Mouse (Mus musculus) embryonic facial prominence, embryonic 11.5 days (tissue): ENCODE measurements around the gene Fam104a. TPM values are rescaled to one million over a fixed set of nuclear protein-coding genes. Genes with fewer than 3 reads are reported as not detected.

ENCODE experiments used
- ATAC-seq: fragments of 200-750 bp; cut with Nextera tagmentation; replicated peaks from 2 replicates; pipeline ENCODE4 v1.8.0; 2017; ENCODE audit warnings: low read depth; ENCODE audit not compliant: insufficient number of reproducible peaks, low FRiP score, low TSS enrichment
- DNase-seq: peaks from one replicate; pipeline ENCODE4 v3.0.0-alpha.2; 2015; ENCODE audit warnings: low spot score
- H3K27ac ChIP-seq: fragments of 300-500 bp; sonication (generic); replicated peaks from 2 replicates; pipeline ENCODE4 v1.5.1; 2014; ENCODE audit warnings: mild to moderate bottlenecking, low read depth, low read length, control low read depth
- H3K27me3 ChIP-seq: fragments of 300-500 bp; sonication (generic); 2 replicates; pipeline ENCODE4 v1.6.1; 2014; ENCODE audit warnings: mild to moderate bottlenecking, low read length, moderate library complexity, mixed read lengths; ENCODE audit not compliant: control insufficient read depth, insufficient read depth
- H3K36me3 ChIP-seq: fragments of 300-500 bp; sonication (generic); replicated peaks from 2 replicates; pipeline ENCODE4 v1.6.1; 2014; ENCODE audit warnings: low read depth, mild to moderate bottlenecking, low read length, moderate library complexity, mixed read lengths; ENCODE audit not compliant: control insufficient read depth, insufficient read depth
- H3K4me1 ChIP-seq: fragments of 300-500 bp; sonication (generic); 2 replicates; pipeline ENCODE4 v1.6.1; 2014; ENCODE audit warnings: low read length, mixed read lengths; ENCODE audit not compliant: control insufficient read depth, insufficient read depth
- H3K4me2 ChIP-seq: fragments of 300-500 bp; sonication (generic); 2 replicates; pipeline ENCODE4 v1.6.1; 2014; ENCODE audit warnings: low read depth, mild to moderate bottlenecking, control low read depth, low read length, moderate library complexity
- H3K4me3 ChIP-seq: fragments of 300-500 bp; sonication (generic); 2 replicates; pipeline ENCODE4 v1.5.1; 2014; ENCODE audit warnings: low read depth, low read length, control low read depth
- H3K9ac ChIP-seq: fragments of 300-500 bp; sonication (generic); replicated peaks from 2 replicates; pipeline ENCODE4 v1.6.1; 2014; ENCODE audit warnings: mild to moderate bottlenecking, control low read depth, low read length
- H3K9me3 ChIP-seq: fragments of 300-500 bp; sonication (generic); replicated peaks from 2 replicates; pipeline ENCODE4 v1.6.1; 2016; ENCODE audit warnings: mild to moderate bottlenecking, low read length, inconsistent platforms, mixed read lengths; ENCODE audit not compliant: control insufficient read depth
- WGBS: fragments of 180-500 bp; shearing (Covaris S2); extraction: QIAGEN DNeasy Blood & Tissue Kit; methylation state at CpG from one replicate; pipeline ENCODE4 v1.1.7; 2014; 5-methylcytosine and 5-hydroxymethylcytosine counted together
- polyA plus RNA-seq: library from polyadenylated mRNA; unstranded; fragments of >200 nt; fragmentation: Nextera tagmentation; extraction: Ambion mirVana; gene quantifications from 2 replicates; pipeline ENCODE4 v1.2.1, GENCODE M21; 2014

The Fam104a gene
- 51.2 and 52.0 TPM in 2 replicates for polyA plus RNA-seq

DNA sequence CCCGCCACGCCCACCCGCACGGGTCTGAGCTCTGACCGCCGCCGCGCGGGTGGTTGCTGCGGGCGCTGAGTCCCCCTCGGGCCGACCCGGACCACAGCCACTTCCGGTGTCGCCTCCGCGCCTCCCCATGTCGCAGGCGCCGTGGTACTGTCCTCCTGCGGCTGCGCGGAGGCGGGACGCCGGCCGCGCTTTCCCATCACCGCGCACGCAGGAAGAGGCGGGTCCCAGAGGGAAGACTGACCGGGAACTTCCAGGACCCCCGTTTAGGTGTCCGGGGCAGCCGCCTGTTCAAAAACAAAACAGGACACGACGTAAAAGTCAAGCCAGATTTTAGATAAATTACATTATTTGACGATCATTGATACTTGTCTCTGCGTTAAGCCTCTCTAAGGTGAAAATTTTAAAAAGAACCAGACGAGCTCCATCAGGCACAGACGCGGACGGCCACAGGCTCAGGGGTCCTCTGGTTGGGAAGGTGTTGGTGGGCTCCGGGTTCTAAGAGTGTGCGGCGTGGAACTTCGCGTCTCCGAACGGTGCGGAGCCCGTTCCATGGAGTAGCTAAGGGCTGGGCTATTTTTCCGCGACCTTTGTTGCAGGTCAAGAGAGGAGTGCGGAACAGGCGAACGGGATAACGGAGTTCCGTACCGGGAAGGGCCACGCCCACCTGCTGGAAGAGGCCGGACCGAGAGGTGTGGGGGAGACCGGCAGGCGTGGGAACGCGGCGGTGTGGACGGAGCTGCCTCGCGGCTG, at the start of gene Fam104a, which contains the start of gene D11Wsu47e:
Fam104a (minus strand) TSS at position 199 of the 750 bp plus-strand sequence.
D11Wsu47e (plus strand) TSS at position 456 of the 750 bp plus-strand sequence.
- H3K4me1 ChIP-seq: peaks cover 3% of the 10 kb centered on the region
- peak; percentile 89 for ATAC-seq
- under 1% methylated on average over 72 of the region's 73 CpGs for WGBS

DNA sequence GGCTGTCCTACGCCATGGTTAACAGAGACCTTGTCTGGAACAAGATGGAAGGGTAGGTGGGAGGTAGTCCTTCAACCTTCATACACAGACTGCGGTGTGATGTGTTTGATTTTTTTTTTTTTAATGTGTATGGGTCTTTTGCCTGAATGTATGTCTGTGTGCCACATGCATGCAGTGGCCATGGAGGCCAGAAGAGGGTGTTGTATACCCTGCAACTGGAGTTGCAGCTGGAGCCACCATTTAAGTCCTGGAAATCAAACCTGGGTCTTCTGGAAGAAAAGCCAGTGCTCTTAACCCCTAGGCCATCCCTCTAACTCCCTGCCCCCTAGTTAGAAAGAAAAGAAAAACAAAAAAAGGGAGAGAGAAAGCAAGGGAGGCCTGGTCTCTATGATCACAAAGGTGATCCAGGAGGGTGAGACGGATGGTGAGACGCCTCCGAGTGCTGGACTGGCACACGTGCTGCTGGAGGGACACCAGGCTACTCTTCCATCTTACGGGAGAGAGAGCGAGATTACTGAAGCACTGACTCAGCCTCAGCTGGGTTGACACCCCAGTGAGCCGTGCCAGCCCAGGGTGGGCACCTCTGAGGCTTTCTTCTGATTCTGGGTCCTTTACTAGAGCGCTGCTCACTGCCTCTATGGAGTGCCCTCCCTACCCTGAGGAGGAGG, 48.1 kb upstream of the Fam104a start:
- Histone ChIP-seq H3K36me3 (peaks cover 19% of the 10 kb centered on the region), H3K4me1 (peaks cover 22% of the 10 kb centered on the region), H3K4me2 (no peak overlapping the region), H3K9me3 (no peaks in the 10 kb centered on the region), H3K27me3 (no peaks in the 10 kb centered on the region), H3K27ac (no peak overlapping the region), H3K4me3 (no peak overlapping the region), H3K9ac (no peak overlapping the region)
- DNase-seq: no peak
- WGBS: 88% methylated on average over 10 of the region's 10 CpGs
- ATAC-seq: no peak

More for the DNA sequence above, at the start of gene Fam104a, which contains the start of gene D11Wsu47e:
- peak within 1 kb of the TSS; percentile 93 for H3K27ac ChIP-seq
- H3K9ac ChIP-seq: peak within 1 kb of the TSS; percentile 88
- H3K4me3 ChIP-seq: peak within 1 kb of the TSS; percentile 89
- H3K27me3 ChIP-seq: no peaks in the 10 kb centered on the region
- no peaks in the 10 kb centered on the region for H3K9me3 ChIP-seq
- peak within 1 kb of the TSS; percentile 58 for H3K4me2 ChIP-seq
- peaks cover 4% of the 10 kb centered on the region for H3K36me3 ChIP-seq
- DNase-seq: peak; percentile 95

DNA sequence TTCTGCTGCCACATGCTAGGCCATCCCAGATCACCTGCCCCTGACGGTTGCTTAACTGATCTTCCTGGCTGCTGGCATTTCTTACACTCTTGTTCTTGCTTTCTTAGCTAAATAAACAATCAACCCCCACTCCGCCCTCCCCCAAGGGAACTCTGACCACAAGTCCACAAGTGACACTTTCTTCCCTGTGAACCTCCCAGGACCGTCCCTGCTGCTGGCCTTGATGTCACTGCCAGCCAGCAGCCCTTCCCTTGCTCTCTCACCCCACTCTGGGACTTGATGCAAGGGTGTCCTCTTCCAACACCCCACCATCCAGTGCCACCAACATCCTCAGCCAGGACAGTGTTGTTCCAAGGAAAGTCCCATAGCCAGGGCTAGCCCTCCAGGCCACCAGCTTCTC, 46.9 kb upstream of the Fam104a start:
- no peaks in the 10 kb centered on the region for H3K9me3 ChIP-seq
- DNase-seq: no peak
- 59% methylated on average over 3 of the region's 3 CpGs for WGBS
- no peak overlapping the region for H3K4me2 ChIP-seq
- peaks cover 26% of the 10 kb centered on the region for H3K4me1 ChIP-seq
- no peak overlapping the region for H3K9ac ChIP-seq
- H3K36me3 ChIP-seq: peaks cover 19% of the 10 kb centered on the region
- no peak overlapping the region for H3K4me3 ChIP-seq
- no peaks in the 10 kb centered on the region for H3K27me3 ChIP-seq
- H3K27ac ChIP-seq: no peak overlapping the region
- no peak for ATAC-seq

DNA sequence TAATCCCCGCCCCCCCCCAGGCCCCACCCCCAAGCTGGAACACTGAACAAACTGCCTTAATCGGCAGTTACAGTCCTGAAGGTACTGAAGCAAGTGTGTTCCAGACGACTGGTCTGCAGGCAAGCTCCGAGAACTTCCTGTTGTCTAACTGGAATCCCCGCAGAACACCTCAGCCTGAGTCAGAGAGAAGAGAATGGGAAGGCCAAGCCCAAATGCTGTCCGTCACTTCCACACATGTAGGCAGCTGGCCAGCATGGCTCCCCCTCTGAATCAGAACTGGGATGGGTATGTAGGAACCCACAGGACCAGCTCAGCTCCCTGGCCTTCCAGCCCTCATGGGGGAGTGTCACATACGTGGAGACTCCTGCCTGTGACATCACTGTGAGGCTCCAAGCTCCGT, 46.0 kb upstream of the Fam104a start:
- Histone ChIP-seq H3K4me1 (peaks cover 19% of the 10 kb centered on the region), H3K36me3 (peaks cover 19% of the 10 kb centered on the region), H3K4me2 (no peak overlapping the region), H3K9me3 (no peaks in the 10 kb centered on the region), H3K9ac (no peak overlapping the region), H3K27me3 (no peaks in the 10 kb centered on the region), H3K27ac (no peak overlapping the region), H3K4me3 (no peak overlapping the region)
- ATAC-seq: no peak
- 42% methylated on average over 8 of the region's 8 CpGs for WGBS
- DNase-seq: no peak

DNA sequence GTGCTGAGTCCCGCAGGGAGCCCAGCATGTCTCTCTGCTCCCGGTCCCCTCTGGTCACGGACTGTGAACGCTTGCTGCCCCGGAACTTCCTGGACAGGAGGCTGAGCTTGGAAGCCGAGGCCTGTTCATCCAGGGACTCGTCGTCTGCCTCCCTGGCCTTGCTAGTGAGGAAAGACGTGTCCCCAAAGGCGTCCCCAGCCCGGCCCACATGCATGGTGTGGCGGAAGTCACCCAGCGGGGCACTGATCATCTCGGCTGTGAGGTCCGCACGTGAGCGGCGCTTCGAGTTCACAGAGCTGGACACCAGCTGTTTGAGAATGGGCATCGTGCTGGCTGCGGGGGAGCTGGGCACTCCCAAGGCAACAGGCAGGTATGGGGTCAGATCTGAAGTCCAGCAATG, 45.3 kb upstream of the Fam104a start:
- Histone ChIP-seq H3K36me3 (peaks cover 19% of the 10 kb centered on the region), H3K9ac (no peak overlapping the region), H3K4me2 (no peak overlapping the region), H3K27ac (no peak overlapping the region), H3K9me3 (no peaks in the 10 kb centered on the region), H3K4me3 (no peak overlapping the region), H3K27me3 (no peaks in the 10 kb centered on the region), H3K4me1 (peaks cover 19% of the 10 kb centered on the region)
- no peak for DNase-seq
- no peak for ATAC-seq
- 77% methylated on average over 21 of the region's 21 CpGs for WGBS

DNA sequence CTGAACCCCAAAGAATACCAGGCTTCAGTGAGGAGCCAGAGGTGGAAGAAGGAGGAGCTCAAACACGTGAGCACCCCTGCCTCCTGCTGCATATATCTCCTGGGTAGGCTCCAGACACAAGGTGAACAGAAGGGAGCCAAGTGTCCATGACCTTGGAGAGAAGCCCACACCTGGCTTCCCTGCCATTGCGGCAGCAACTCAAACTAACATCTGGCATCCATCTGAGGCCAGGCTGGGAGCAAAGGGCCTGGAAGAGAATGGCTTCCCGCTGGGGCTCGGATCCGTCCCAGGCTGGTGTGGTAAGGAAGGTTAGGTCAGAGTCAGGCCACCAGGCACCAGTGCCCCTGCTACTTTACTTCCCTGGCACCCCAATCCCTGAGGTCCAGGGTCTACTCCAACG, 44.0 kb upstream of the Fam104a start:
- no peak for ATAC-seq
- H3K4me2 ChIP-seq: no peak overlapping the region
- no peak overlapping the region for H3K9ac ChIP-seq
- H3K9me3 ChIP-seq: no peaks in the 10 kb centered on the region
- peaks cover 17% of the 10 kb centered on the region for H3K4me1 ChIP-seq
- peak; percentile 60 for DNase-seq
- H3K4me3 ChIP-seq: no peak overlapping the region
- peaks cover 19% of the 10 kb centered on the region for H3K36me3 ChIP-seq
- no peaks in the 10 kb centered on the region for H3K27me3 ChIP-seq
- WGBS: 32% methylated on average over 6 of the region's 6 CpGs
- no peak overlapping the region for H3K27ac ChIP-seq

DNA sequence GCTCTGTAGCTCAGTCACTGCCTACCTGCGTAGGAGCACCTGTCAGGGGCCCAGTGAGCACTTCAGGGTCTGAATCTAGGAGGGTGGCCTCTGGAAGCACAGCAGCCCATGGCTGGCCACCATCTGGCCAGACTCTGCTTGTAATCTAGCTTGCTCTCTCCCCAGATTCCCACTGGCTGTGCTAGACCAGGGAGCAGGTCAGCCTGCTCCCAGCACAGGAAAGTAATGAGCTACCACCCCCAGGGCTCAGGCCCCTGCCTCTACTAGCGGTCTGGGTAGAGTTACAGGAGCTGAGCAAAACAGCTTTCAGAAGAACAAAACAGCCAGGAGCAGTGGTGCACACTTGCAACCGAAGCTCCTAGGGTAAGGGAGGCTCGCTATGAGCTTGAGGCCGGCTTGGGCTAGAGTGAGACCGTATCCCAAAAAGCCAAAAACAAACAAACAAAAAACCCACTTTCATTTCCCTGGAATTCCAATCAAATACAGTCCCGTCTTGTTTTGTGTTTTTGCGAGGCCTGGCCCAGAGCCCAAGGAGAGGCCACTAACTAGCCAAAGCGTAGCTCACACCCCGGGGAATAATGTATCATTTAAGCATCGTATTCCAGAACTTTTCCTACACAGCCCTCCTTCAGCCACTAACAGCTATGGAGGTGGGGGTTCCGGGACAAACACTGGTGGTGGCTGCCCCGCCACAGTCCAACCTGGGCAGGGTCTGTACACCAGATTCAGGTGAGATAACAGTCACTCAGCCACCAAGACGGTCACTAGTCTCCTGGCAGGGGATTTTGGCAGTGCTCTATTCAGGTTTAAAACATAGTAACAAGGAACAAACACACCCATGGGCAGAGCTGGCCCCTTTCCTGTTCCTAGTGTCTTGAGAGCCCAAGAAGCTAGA, 43.3 kb upstream of the Fam104a start:
- H3K4me3 ChIP-seq: no peak overlapping the region
- peaks cover 17% of the 10 kb centered on the region for H3K4me1 ChIP-seq
- H3K9me3 ChIP-seq: no peaks in the 10 kb centered on the region
- H3K27me3 ChIP-seq: no peaks in the 10 kb centered on the region
- H3K27ac ChIP-seq: no peak overlapping the region
- ATAC-seq (no peak), DNase-seq (peak; percentile 32)
- 68% methylated on average over 14 of the region's 14 CpGs for WGBS
- no peak overlapping the region for H3K9ac ChIP-seq
- peaks cover 19% of the 10 kb centered on the region for H3K36me3 ChIP-seq
- no peak overlapping the region for H3K4me2 ChIP-seq
